Mouse (Mus musculus) heart, adult 10 weeks (tissue): ENCODE measurements around the gene Rnase4. TPM values are rescaled to one million over a fixed set of nuclear protein-coding genes. Genes with fewer than 3 reads are reported as not detected.

Experiments used
- polyA plus RNA-seq: library from polyadenylated mRNA; stranded (reverse); fragments of 350-450 nt; fragmentation: Illumina TruSeq; extraction: RNeasy Lipid Tissue Mini Kit (QIAGEN cat#74804); gene quantifications from one replicate; pipeline ENCODE4 v1.2.3, GENCODE M21; 2014; ENCODE audit warnings: low read depth, low replicate concordance

Rnase4 gene
- 92.6 TPM for polyA plus RNA-seq

GRCm38 (mm10) chr14:51090921-51091900 lies at the start of gene Rnase4, which contains the start of gene Ang:
Gene Rnase4, plus strand, starts transcription at chr14:51091077.
Gene Ang, plus strand, starts transcription at chr14:51091150.

DNA sequence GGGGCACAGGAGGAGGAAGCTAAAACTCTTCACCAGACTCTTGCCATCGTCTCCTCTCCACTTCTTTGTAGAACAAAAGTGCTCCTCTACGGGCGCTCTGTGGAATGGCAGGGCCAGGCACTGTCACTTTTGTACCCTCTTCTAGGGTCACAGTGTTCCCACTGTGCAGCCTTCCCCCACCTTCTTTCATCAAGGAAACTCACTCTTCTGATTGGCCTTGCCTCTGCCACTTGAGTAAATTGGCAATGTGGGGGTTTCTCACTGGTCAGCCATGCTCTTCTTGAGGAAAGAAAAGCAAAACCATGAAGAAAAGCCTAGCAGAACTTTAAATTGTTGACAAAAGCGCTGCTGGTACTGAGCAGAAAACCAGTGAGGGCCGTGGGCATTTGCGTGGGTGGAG lies 49.1 kb upstream of the Rnase4 start, which contains the start of gene Rnase9:
Gene Rnase9, minus strand, starts transcription at position 101 of the 400 bp plus-strand sequence.

DNA sequence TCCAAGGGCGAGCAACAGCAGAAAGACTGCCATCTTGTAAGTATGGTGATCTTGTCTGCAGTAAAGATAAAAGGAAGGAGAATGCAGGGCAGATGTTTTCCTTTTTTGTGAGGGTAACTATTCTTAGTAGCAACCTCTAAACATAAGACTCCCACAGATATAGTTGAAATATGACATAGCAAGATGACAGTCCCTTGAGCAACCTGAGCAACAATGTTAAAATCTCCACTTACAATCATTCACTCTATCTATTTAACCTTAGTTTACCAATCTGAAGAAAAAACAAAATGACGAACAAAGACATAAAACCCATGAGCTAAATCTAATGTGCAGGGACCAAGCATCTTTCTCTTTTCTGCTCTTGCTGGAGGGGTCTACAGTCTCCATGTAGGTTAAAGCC lies 40.8 kb upstream of the Rnase4 start, which contains the start of gene Rnase11:
Gene Rnase11, minus strand, starts transcription at position 101 of the 400 bp plus-strand sequence.

GRCm38 (mm10) chr14:51057401-51057831 lies 33.5 kb upstream of the Rnase4 start, which contains the start of gene Rnase12:
Gene Rnase12, minus strand, starts transcription at chr14:51057661.

GRCm38 (mm10) chr14:51074335-51074734 lies 16.5 kb upstream of the Rnase4 start, which contains the start of gene Olfr750:
Gene Olfr750, minus strand, starts transcription at chr14:51074435.

GRCm38 (mm10) chr14:51113916-51114560 lies 23.2 kb downstream of the Rnase4 start, which contains the start of gene Eddm3b:
Gene Eddm3b, plus strand, starts transcription at chr14:51114426.

GRCm38 (mm10) chr14:51146685-51147084 lies 55.8 kb downstream of the Rnase4 start, which contains the start of gene Rnase1:
Gene Rnase1, minus strand, starts transcription at chr14:51146785.

Other genes starting within 250 kb of the Rnase4 start
- gene Tep1, start 220.5 kb upstream of the Rnase4 start, polyA plus RNA-seq: 11.9 TPM
- gene Klhl33, start 193.6 kb upstream of the Rnase4 start, polyA plus RNA-seq: 25.9 TPM
- 91.8 TPM for gene Osgep, start 166.2 kb upstream of the Rnase4 start, polyA plus RNA-seq
- gene Apex1, start 166.1 kb upstream of the Rnase4 start, polyA plus RNA-seq: 31.2 TPM
- gene Pip4p1, start 160.2 kb upstream of the Rnase4 start, polyA plus RNA-seq: 27.1 TPM
- 19.7 TPM for gene Pnp, start 160.0 kb upstream of the Rnase4 start, polyA plus RNA-seq
- gene Gm49342, start 146.6 kb upstream of the Rnase4 start, polyA plus RNA-seq: 15.3 TPM
- gene Pnp2, start 135.1 kb upstream of the Rnase4 start, polyA plus RNA-seq: 0.60 TPM
- gene Rnase10, start 83.3 kb upstream of the Rnase4 start, polyA plus RNA-seq: 0.73 TPM
- not detected for gene Rnase9, start 49.2 kb upstream of the Rnase4 start, polyA plus RNA-seq
- not detected for gene Rnase11, start 40.9 kb upstream of the Rnase4 start, polyA plus RNA-seq
- gene Rnase12, start 33.4 kb upstream of the Rnase4 start, polyA plus RNA-seq: not detected
- not detected for gene Olfr750, start 16.6 kb upstream of the Rnase4 start, polyA plus RNA-seq
- 10.6 TPM for gene Ang, start 73 bp downstream of the Rnase4 start, polyA plus RNA-seq
- not detected for gene Eddm3b, start 23.3 kb downstream of the Rnase4 start, polyA plus RNA-seq
- gene Rnase6, start 32.8 kb downstream of the Rnase4 start, polyA plus RNA-seq: not detected
- gene Rnase1, start 55.7 kb downstream of the Rnase4 start, polyA plus RNA-seq: 0.84 TPM
- not detected for gene Rnase2b, start 71.2 kb downstream of the Rnase4 start, polyA plus RNA-seq
- not detected for gene Ang2, start 108.1 kb downstream of the Rnase4 start, polyA plus RNA-seq
- gene Ear14, start 112.3 kb downstream of the Rnase4 start, polyA plus RNA-seq: not detected
- not detected for gene Rnase2a, start 165.0 kb downstream of the Rnase4 start, polyA plus RNA-seq